Mouse (Mus musculus) hindbrain, embryonic 13.5 days (tissue): Measurements from ENCODE around the gene Zbtb43. TPM values are rescaled to one million over a fixed set of nuclear protein-coding genes. Genes with fewer than 3 reads are reported as not detected.

Experiments
- ATAC-seq: fragments of 200-750 bp; cut with Nextera tagmentation; 2 replicates; pipeline ENCODE4 v1.8.0; 2017; ENCODE audit warnings: moderate TSS enrichment; ENCODE audit not compliant: low FRiP score
- H3K27ac ChIP-seq: fragments of 300-500 bp; sonication (generic); 2 replicates; pipeline ENCODE4 v1.5.1; 2015; ENCODE audit warnings: inconsistent platforms, mild to moderate bottlenecking, moderate library complexity
- H3K27me3 ChIP-seq: fragments of 300-500 bp; sonication (generic); 2 replicates; pipeline ENCODE4 v1.6.1; 2015; ENCODE audit warnings: mild to moderate bottlenecking, inconsistent platforms
- H3K36me3 ChIP-seq: fragments of 300-500 bp; sonication (generic); 2 replicates; pipeline ENCODE4 v1.6.1; 2015; ENCODE audit warnings: mild to moderate bottlenecking, inconsistent platforms
- H3K4me1 ChIP-seq: fragments of 300-500 bp; sonication (generic); replicated peaks from 2 replicates; pipeline ENCODE4 v1.6.1; 2015; ENCODE audit warnings: inconsistent platforms
- H3K4me2 ChIP-seq: fragments of 300-500 bp; sonication (generic); 2 replicates; pipeline ENCODE4 v1.6.1; 2015; ENCODE audit warnings: inconsistent platforms, mild to moderate bottlenecking, moderate library complexity
- H3K4me3 ChIP-seq: fragments of 300-500 bp; sonication (generic); 2 replicates; pipeline ENCODE4 v1.5.1; 2015; ENCODE audit warnings: mild to moderate bottlenecking, inconsistent platforms
- H3K9ac ChIP-seq: fragments of 300-500 bp; sonication (generic); 2 replicates; pipeline ENCODE4 v1.6.1; 2015; ENCODE audit warnings: mild to moderate bottlenecking, inconsistent platforms
- H3K9me3 ChIP-seq: fragments of 300-500 bp; sonication (generic); 2 replicates; pipeline ENCODE4 v1.6.1; 2016; ENCODE audit warnings: inconsistent platforms
- WGBS: fragments of 180-500 bp; shearing (Covaris S2); methylation state at CpG from one replicate; pipeline ENCODE4 v1.1.7; 2015; 5-methylcytosine and 5-hydroxymethylcytosine counted together
- polyA plus RNA-seq: library from polyadenylated mRNA; unstranded; fragments of >200 nt; fragmentation: Nextera tagmentation; extraction: Ambion mirVana; gene quantifications from 2 replicates; pipeline ENCODE4 v1.2.1, GENCODE M21; 2015

Gene Zbtb43
- polyA plus RNA-seq, 1 experiment from 2014 or later = 28.2 TPM

- WGBS = 83% methylated on average over 4 of the region's 4 CpGs
- Histone ChIP-seq H3K36me3 (peaks cover 6% of the 10 kb centered on the region), H3K4me2 (no peak overlapping the region), H3K9ac (no peak overlapping the region), H3K4me1 (peaks cover 21% of the 10 kb centered on the region), H3K4me3 (no peak overlapping the region), H3K27ac (no peak overlapping the region), H3K27me3 (no peaks in the 10 kb centered on the region), H3K9me3 (no peaks in the 10 kb centered on the region)
- no peak for ATAC-seq
Observed at GRCm38 (mm10) chr2:33403511-33404003, 64.8 kb downstream of the Zbtb43 start.

- Histone ChIP-seq H3K4me3 (no peak overlapping the region), H3K27ac (no peak overlapping the region), H3K9ac (no peak overlapping the region), H3K4me2 (no peak overlapping the region), H3K4me1 (peaks cover 17% of the 10 kb centered on the region), H3K27me3 (no peaks in the 10 kb centered on the region), H3K36me3 (peaks cover under 1% of the 10 kb centered on the region; the same call in 1 of the 2 replicates), H3K9me3 (no peaks in the 10 kb centered on the region)
- no peak for ATAC-seq
- WGBS = 64% methylated on average over 5 of the region's 5 CpGs
Observed at GRCm38 (mm10) chr2:33402638-33403037, 65.7 kb downstream of the Zbtb43 start.

GRCm38 (mm10) chr2:33402236-33402635 is 66.1 kb downstream of the Zbtb43 start:
- Histone ChIP-seq H3K27me3 (no peaks in the 10 kb centered on the region), H3K9ac (no peak overlapping the region), H3K9me3 (no peaks in the 10 kb centered on the region), H3K4me3 (no peak overlapping the region), H3K4me1 (peaks cover 15% of the 10 kb centered on the region), H3K4me2 (no peak overlapping the region), H3K36me3 (no peaks in the 10 kb centered on the region; the same call in 1 of the 2 replicates), H3K27ac (no peak overlapping the region)
- 33% methylated on average over 7 of the region's 7 CpGs for WGBS
- no peak for ATAC-seq

GRCm38 (mm10) chr2:33401217-33401616 is 67.1 kb downstream of the Zbtb43 start:
- Histone ChIP-seq H3K4me3 (no peak overlapping the region), H3K27ac (no peak overlapping the region), H3K9ac (no peak overlapping the region), H3K27me3 (no peaks in the 10 kb centered on the region), H3K4me2 (no peak overlapping the region), H3K4me1 (peaks cover 7% of the 10 kb centered on the region), H3K36me3 (no peaks in the 10 kb centered on the region; the same call in none of the 2 replicates), H3K9me3 (no peaks in the 10 kb centered on the region)
- no peak for ATAC-seq
- WGBS = 31% methylated on average over 3 of the region's 3 CpGs

- no peaks in the 10 kb centered on the region for H3K27me3 ChIP-seq
- H3K9ac ChIP-seq = no peak overlapping the region
- 87% methylated on average over 5 of the region's 5 CpGs for WGBS
- ATAC-seq = no peak
- no peak overlapping the region for H3K4me2 ChIP-seq
- H3K27ac ChIP-seq = no peak overlapping the region
- H3K4me3 ChIP-seq = no peak overlapping the region
- no peaks in the 10 kb centered on the region for H3K9me3 ChIP-seq
- no peaks in the 10 kb centered on the region; the same call in none of the 2 replicates for H3K36me3 ChIP-seq
- H3K4me1 ChIP-seq = 0 out of 2 replicates have a peak, but pooled peaks cover 3% of the 10 kb centered on the region
Observed at GRCm38 (mm10) chr2:33400541-33400940, 67.8 kb downstream of the Zbtb43 start.

Other genes starting within 250 kb of the Zbtb43 start
- gene Ralgps1, start 97.1 kb downstream of the Zbtb43 start, polyA plus RNA-seq = 37.3 and 39.7 TPM in 2 replicates
- gene Zbtb34, start 37.2 kb downstream of the Zbtb43 start, polyA plus RNA-seq = 7.2 and 9.2 TPM in 2 replicates
- gene Lmx1b, start 172.0 kb upstream of the Zbtb43 start, polyA plus RNA-seq = 6.3 and 6.7 TPM in 2 replicates